Comparison of ENCODE assay signal across 11 mouse cellular contexts in genomic region chr2:28218651-28219356, GRCm38 (mm10). TPM values are rescaled to one million over a fixed set of nuclear protein-coding genes. Genes with fewer than 3 reads are reported as not detected.
A peak's percentile ranks its signal among the peaks of the same experiment; 100 is the strongest.
DNase-seq lines count a peak whose midpoint lies in the region; ATAC-seq and TF ChIP-seq lines count a peak whose summit lies in the region.
"Had no signal": no experiment of that assay in that cellular context is flagged by ENCODE, and none has a peak within 500 bp of the region (broad histone marks: within the 10 kb centered on the region; RNA-seq: fewer than 3 reads in every experiment).

No protein-coding gene starts in this region.

- 0 out of 2 replicates have a peak, but pooled peaks cover 2% of the 10 kb centered on the region for H3K4me1 ChIP-seq in forebrain, embryonic 11.5 days (replicated peaks; ENCODE audit: control insufficient read depth, insufficient read depth, low read length)
- H3K4me1 ChIP-seq: limb, embryonic 13.5 days had no signal

- H3K27ac ChIP-seq in left cerebral cortex, adult 2 months = peak overlapping the region; percentile 61
- no peak overlapping the region for H3K27ac ChIP-seq in forebrain, embryonic 11.5 days (ENCODE audit: low read depth, low read length)
- H3K27ac ChIP-seq: hindbrain, embryonic 15.5 days; limb, embryonic 13.5 days had no signal

- no peak overlapping the region for H3K9ac ChIP-seq in forebrain, embryonic 11.5 days (ENCODE audit: low read length)
- H3K9ac ChIP-seq: hindbrain, embryonic 15.5 days; limb, embryonic 13.5 days had no signal

- no peak for TF ChIP-seq CTCF in left cerebral cortex, adult 2 months (IDR thresholded peaks at IDR 0.05)

- 72% methylated on average over 7 of the region's 7 CpGs for WGBS in forebrain, embryonic 11.5 days

- no peak overlapping the region for H3K4me3 ChIP-seq in left cerebral cortex, adult 2 months
- no peak overlapping the region for H3K4me3 ChIP-seq in forebrain, embryonic 11.5 days (ENCODE audit: low read depth, low read length)
- H3K4me3 ChIP-seq: hindbrain, embryonic 15.5 days; limb, embryonic 13.5 days had no signal

- no peak overlapping the region for H3K4me2 ChIP-seq in forebrain, embryonic 11.5 days (ENCODE audit: low read depth, low read length, severe bottlenecking)
- H3K4me2 ChIP-seq: hindbrain, embryonic 15.5 days; limb, embryonic 13.5 days had no signal

- ATAC-seq in forebrain, embryonic 11.5 days (replicated peaks; ENCODE audit: low FRiP score) = no peak
- no peak for ATAC-seq in granulocyte monocyte progenitor cell, adult 5-6 weeks (replicated peaks; ENCODE audit: poor library complexity, severe bottlenecking)

- H3K36me3 ChIP-seq in forebrain, embryonic 11.5 days (ENCODE audit: control insufficient read depth, insufficient read depth, low read length) = no peaks in the 10 kb centered on the region

- no peaks in the 10 kb centered on the region for H3K9me3 ChIP-seq in forebrain, embryonic 11.5 days (ENCODE audit: control insufficient read depth, low read length)
- H3K9me3 ChIP-seq: hindbrain, embryonic 15.5 days; limb, embryonic 13.5 days had no signal

- H3K27me3 ChIP-seq in forebrain, embryonic 11.5 days (ENCODE audit: control insufficient read depth, insufficient read depth, low read length) = no peaks in the 10 kb centered on the region
- H3K27me3 ChIP-seq: hindbrain, embryonic 15.5 days; limb, embryonic 13.5 days had no signal

- intact Hi-C loops in left cerebral cortex, adult 2 months (cut with DNase I) = no loop called here
- intact Hi-C loops in left cerebral cortex, postnatal 36 days (cut with DNase I) = no loop called here
- intact Hi-C loops in heart, postnatal 10 days (cut with DNase I) = no loop called here

- no peak for DNase-seq in left cerebral cortex, adult 2 months (ENCODE audit: extremely low spot score in 1 of 2, low spot score in 2 of 2)
- DNase-seq in left cerebral cortex, postnatal 36 days (ENCODE audit: low spot score in 2 of 2) = no peak
- peak; percentile 94 for DNase-seq in cerebellum, adult 11-12 months
- peak; percentile 68 to 80 for DNase-seq in gastrocnemius, adult 8-10 months (ENCODE audit: low spot score in 2 of 2)
- peak; percentile 71 to 81 for DNase-seq in heart, postnatal 10 days
- no peak for DNase-seq in kidney, postnatal 10 days
- DNase-seq in forebrain, embryonic 11.5 days (ENCODE audit: low spot score) = no peak
- DNase-seq: kidney, postnatal 4 days had no signal

RNA-seq across cellular contexts. Expression of gene Olfm1, which starts 26.0 kb away (rescaled TPM):
- 1,000 to 10,000 TPM; 1,521 to 1,595 TPM for total RNA-seq in left cerebral cortex, adult 2 months (2021)
- total RNA-seq in left cerebral cortex, postnatal 36 days (2021) = 1,000 to 10,000 TPM; 1,516 to 1,769 TPM
- 1 to 10 TPM; 3.5 to 8.5 (median 5.3) TPM for total RNA-seq in gastrocnemius, adult 8-10 months (2022)
- 1 to 10 TPM; 7.7 to 9.4 TPM for total RNA-seq in heart, postnatal 10 days (2021)
- polyA plus RNA-seq in forebrain, embryonic 11.5 days (2014; fragmentation: Nextera tagmentation; extraction: Ambion mirVana) = 38.2 and 44.1 TPM in 2 replicates
- 1.3 and 6.3 TPM in 2 replicates for total RNA-seq in granulocyte monocyte progenitor cell, adult 5-6 weeks (2014; fragmentation: Nextera tagmentation)
- 0.56 and 0.93 TPM in 2 replicates for total RNA-seq in granulocyte monocyte progenitor cell, adult 5-6 weeks (2017)

Comparison
In these comparisons a context has a peak if more than half of its experiments do, and no peak if none do; other contexts are left out.
1. DNase-seq: peak in cerebellum, adult 11-12 months (single experiment), gastrocnemius, adult 8-10 months (2 of 2) and heart, postnatal 10 days (2 of 2); none in left cerebral cortex, adult 2 months (0 of 2), left cerebral cortex, postnatal 36 days (0 of 2), kidney, postnatal 10 days (single experiment) and forebrain, embryonic 11.5 days (single experiment).
2. RNA of gene Olfm1, which starts 26.0 kb away (total RNA-seq): 1,516 to 1,769 TPM in left cerebral cortex, postnatal 36 days and 1,521 to 1,595 TPM in left cerebral cortex, adult 2 months; 7.7 to 9.4 TPM in heart, postnatal 10 days, 0.56 to 6.3 TPM in granulocyte monocyte progenitor cell, adult 5-6 weeks and 3.5 to 8.5 TPM in gastrocnemius, adult 8-10 months; every median in the first group is over 100 times any median in the second.